Comparison of ENCODE assay signal across 12 mouse cellular contexts in the genomic region with DNA sequence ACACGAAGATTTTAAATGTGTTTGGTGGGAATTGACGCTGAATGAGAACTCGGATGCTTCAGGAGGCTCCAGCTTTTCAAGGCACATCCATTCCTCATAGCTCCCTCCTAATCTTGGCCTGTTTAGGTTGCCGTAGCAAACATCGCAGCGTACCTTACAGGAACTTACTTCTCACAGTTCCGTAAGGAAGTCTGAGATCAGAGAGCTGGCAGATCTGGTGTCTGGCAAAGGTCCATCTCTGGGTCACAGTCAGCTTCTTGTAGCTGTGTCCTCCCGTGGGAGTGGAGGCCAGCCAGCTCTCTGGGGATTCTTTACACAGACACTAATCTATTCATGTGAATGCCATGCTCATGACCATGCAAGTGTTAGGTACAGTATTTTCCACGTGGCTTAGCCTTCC. TPM values are rescaled to one million over a fixed set of nuclear protein-coding genes. Genes with fewer than 3 reads are reported as not detected.
A peak's percentile ranks its signal among the peaks of the same experiment; 100 is the strongest.
DNase-seq lines count a peak whose midpoint lies in the region; ATAC-seq and TF ChIP-seq lines count a peak whose summit lies in the region.
"Had no signal": no experiment of that assay in that cellular context is flagged by ENCODE, and none has a peak within 500 bp of the region (broad histone marks: within the 10 kb centered on the region; RNA-seq: fewer than 3 reads in every experiment).

No protein-coding gene starts in this region.

- no peak overlapping the region for H3K27ac ChIP-seq in hindbrain, postnatal 0 days
- H3K27ac ChIP-seq in hindbrain, embryonic 13.5 days: no peak overlapping the region
- no peak overlapping the region for H3K27ac ChIP-seq in neural tube, embryonic 11.5 days (ENCODE audit: low read depth, low read length)
- no peak overlapping the region for H3K27ac ChIP-seq in neural tube, embryonic 15.5 days (replicated peaks)
- H3K27ac ChIP-seq: midbrain, embryonic 12.5 days; neural tube, embryonic 12.5 days had no signal

- no peak overlapping the region for H3K4me3 ChIP-seq in hindbrain, postnatal 0 days (ENCODE audit: low read length)
- no peak overlapping the region for H3K4me3 ChIP-seq in hindbrain, embryonic 13.5 days
- H3K4me3 ChIP-seq in neural tube, embryonic 11.5 days (ENCODE audit: low read depth, low read length): no peak overlapping the region
- no peak overlapping the region for H3K4me3 ChIP-seq in neural tube, embryonic 15.5 days (replicated peaks)
- H3K4me3 ChIP-seq: midbrain, embryonic 12.5 days; neural tube, embryonic 12.5 days had no signal

- H3K4me1 ChIP-seq in hindbrain, postnatal 0 days (ENCODE audit: insufficient read depth, low read length): peaks cover 9% of the 10 kb centered on the region; the same call in 1 of the 2 replicates
- peaks cover 21% of the 10 kb centered on the region for H3K4me1 ChIP-seq in hindbrain, embryonic 13.5 days (replicated peaks)
- no peaks in the 10 kb centered on the region for H3K4me1 ChIP-seq in neural tube, embryonic 11.5 days (ENCODE audit: control insufficient read depth, insufficient read depth, low read length)
- H3K4me1 ChIP-seq in neural tube, embryonic 15.5 days: peaks cover 16% of the 10 kb centered on the region

- peak; percentile 68 for DNase-seq in adrenal gland, adult 2 months
- DNase-seq in adrenal gland, adult 18-20 months (ENCODE audit: low spot score in 2 of 2): no peak
- DNase-seq in hindbrain, postnatal 0 days (ENCODE audit: low spot score): peak; percentile 57
- DNase-seq in neural tube, embryonic 11.5 days (ENCODE audit: low spot score): peak; percentile 7

- no peaks in the 10 kb centered on the region for H3K36me3 ChIP-seq in hindbrain, postnatal 0 days (ENCODE audit: insufficient read depth, low read length)
- H3K36me3 ChIP-seq in hindbrain, embryonic 13.5 days: no peaks in the 10 kb centered on the region
- no peaks in the 10 kb centered on the region for H3K36me3 ChIP-seq in neural tube, embryonic 11.5 days (ENCODE audit: control insufficient read depth, insufficient read depth, low read length)
- H3K36me3 ChIP-seq in neural tube, embryonic 15.5 days: no peaks in the 10 kb centered on the region
- H3K36me3 ChIP-seq: midbrain, embryonic 12.5 days; neural tube, embryonic 12.5 days had no signal

- no peaks in the 10 kb centered on the region for H3K9me3 ChIP-seq in hindbrain, postnatal 0 days (ENCODE audit: low read length)
- H3K9me3 ChIP-seq in hindbrain, embryonic 13.5 days: no peaks in the 10 kb centered on the region
- H3K9me3 ChIP-seq in neural tube, embryonic 11.5 days (ENCODE audit: control insufficient read depth, low read length): no peaks in the 10 kb centered on the region
- no peaks in the 10 kb centered on the region for H3K9me3 ChIP-seq in neural tube, embryonic 15.5 days (replicated peaks)
- H3K9me3 ChIP-seq: midbrain, embryonic 12.5 days; neural tube, embryonic 12.5 days had no signal

- H3K27me3 ChIP-seq in hindbrain, postnatal 0 days (ENCODE audit: insufficient read depth, low read length): no peaks in the 10 kb centered on the region
- no peaks in the 10 kb centered on the region for H3K27me3 ChIP-seq in hindbrain, embryonic 13.5 days
- no peaks in the 10 kb centered on the region for H3K27me3 ChIP-seq in neural tube, embryonic 11.5 days (ENCODE audit: control insufficient read depth, insufficient read depth, low read length)
- H3K27me3 ChIP-seq in neural tube, embryonic 15.5 days (replicated peaks): no peaks in the 10 kb centered on the region
- H3K27me3 ChIP-seq: midbrain, embryonic 12.5 days; neural tube, embryonic 12.5 days had no signal

- H3K9ac ChIP-seq in hindbrain, postnatal 0 days (replicated peaks; ENCODE audit: low read length): no peak overlapping the region
- no peak overlapping the region for H3K9ac ChIP-seq in hindbrain, embryonic 13.5 days
- no peak overlapping the region for H3K9ac ChIP-seq in neural tube, embryonic 11.5 days (ENCODE audit: low read length)
- H3K9ac ChIP-seq in neural tube, embryonic 15.5 days (replicated peaks): no peak overlapping the region
- H3K9ac ChIP-seq: midbrain, embryonic 12.5 days; neural tube, embryonic 12.5 days had no signal

- H3K4me2 ChIP-seq in hindbrain, postnatal 0 days (ENCODE audit: low read depth, low read length): 0 out of 2 replicates have a peak overlapping the region, but pooled peaks have one; percentile 11
- no peak overlapping the region for H3K4me2 ChIP-seq in hindbrain, embryonic 13.5 days
- H3K4me2 ChIP-seq in neural tube, embryonic 11.5 days (ENCODE audit: low read depth): no peak overlapping the region
- no peak overlapping the region for H3K4me2 ChIP-seq in neural tube, embryonic 15.5 days
- H3K4me2 ChIP-seq: heart, embryonic 11.5 days; liver, embryonic 11.5 days; midbrain, embryonic 12.5 days; neural tube, embryonic 12.5 days had no signal

- 46% methylated on average over 9 of the region's 9 CpGs for whole genome bisulfite sequencing in hindbrain, postnatal 0 days
- 79% methylated on average over 9 of the region's 9 CpGs for WGBS in hindbrain, embryonic 13.5 days
- WGBS in neural tube, embryonic 11.5 days: 82% methylated on average over 9 of the region's 9 CpGs
- WGBS in neural tube, embryonic 15.5 days: 70% methylated on average over 9 of the region's 9 CpGs

- no peak for TF ChIP-seq CTCF in hindbrain, postnatal 0 days (IDR thresholded peaks at IDR 0.05; ENCODE audit: low read depth)

- peak; percentile 21; the same call in 1 of the 2 replicates for ATAC-seq in hindbrain, postnatal 0 days
- no peak for ATAC-seq in hindbrain, embryonic 13.5 days (ENCODE audit: low FRiP score)
- ATAC-seq in neural tube, embryonic 11.5 days (ENCODE audit: insufficient read depth, low FRiP score, low TSS enrichment): no peak
- no peak for ATAC-seq in neural tube, embryonic 15.5 days (ENCODE audit: low FRiP score)
- ATAC-seq in megakaryocyte-erythroid progenitor cell, adult 5-6 weeks (replicated peaks; ENCODE audit: low FRiP score, low TSS enrichment, poor library complexity, severe bottlenecking): 0 out of 2 replicates have a peak, but pooled peaks have one; percentile 18
- no peak for ATAC-seq in erythroblast, adult 5-6 weeks (replicated peaks; ENCODE audit: low FRiP score, poor library complexity, severe bottlenecking)

RNA-seq across cellular contexts. Expression of a gene that starts 56.9 kb away (rescaled TPM):
- 10 to 100 TPM; 30.3 to 31.7 TPM for total RNA-seq in adrenal gland, adult 2 months (2021)
- polyA plus RNA-seq in adrenal gland, adult 2 months (2012; rRNA removed): 4.1 and 4.6 TPM in 2 replicates
- total RNA-seq in adrenal gland, adult 18-20 months (2021): 10 to 100 TPM; 23.7 to 23.8 TPM
- 3.9 and 5.8 TPM in 2 replicates for total RNA-seq in hindbrain, postnatal 0 days (2014; rRNA removed)
- polyA plus RNA-seq in hindbrain, postnatal 0 days (2015; fragmentation: Nextera tagmentation; extraction: Ambion mirVana): 6.8 and 7.3 TPM in 2 replicates
- polyA plus RNA-seq in hindbrain, embryonic 13.5 days (2015; fragmentation: Nextera tagmentation; extraction: Ambion mirVana): 11.8 and 13.3 TPM in 2 replicates
- 13.6 and 16.7 TPM in 2 replicates for polyA plus RNA-seq in neural tube, embryonic 11.5 days (2014; fragmentation: Nextera tagmentation; extraction: Ambion mirVana)
- 10.9 and 15.0 TPM in 2 replicates for polyA plus RNA-seq in neural tube, embryonic 15.5 days (2015; fragmentation: Nextera tagmentation; extraction: Ambion mirVana)
- 0.20 TPM in 1 of 2 replicates, not detected in the other for total RNA-seq in megakaryocyte-erythroid progenitor cell, adult 5-6 weeks (2014; fragmentation: Nextera tagmentation)
- total RNA-seq in megakaryocyte-erythroid progenitor cell, adult 5-6 weeks (2017): 0.08 and 0.09 TPM in 2 replicates
- total RNA-seq in erythroblast, adult 5-6 weeks (2015; ENCODE audit: low replicate concordance): 0.77 and 1.3 TPM in 2 replicates
- total RNA-seq in erythroblast, adult 5-6 weeks (2017; ENCODE audit: low replicate concordance): 0.34 and 2.8 TPM in 2 replicates

Comparison
In these comparisons a context has a peak if more than half of its experiments do, and no peak if none do; other contexts are left out.
1. DNase-seq: peak in adrenal gland, adult 2 months (single experiment), hindbrain, postnatal 0 days (single experiment) and neural tube, embryonic 11.5 days (single experiment); none in adrenal gland, adult 18-20 months (0 of 2).
2. ATAC-seq: peak in hindbrain, postnatal 0 days (single experiment) and megakaryocyte-erythroid progenitor cell, adult 5-6 weeks (single experiment); none in hindbrain, embryonic 13.5 days (single experiment), neural tube, embryonic 11.5 days (single experiment), neural tube, embryonic 15.5 days (single experiment) and erythroblast, adult 5-6 weeks (single experiment).